Mouse (Mus musculus) layer of hippocampus, adult 9-11 months (tissue): ENCODE results near the gene Jpt2.

ENCODE experiments used
- DNase-seq: peaks from one replicate; pipeline ENCODE4 v3.0.0; 2022

Jpt2 gene

DNA sequence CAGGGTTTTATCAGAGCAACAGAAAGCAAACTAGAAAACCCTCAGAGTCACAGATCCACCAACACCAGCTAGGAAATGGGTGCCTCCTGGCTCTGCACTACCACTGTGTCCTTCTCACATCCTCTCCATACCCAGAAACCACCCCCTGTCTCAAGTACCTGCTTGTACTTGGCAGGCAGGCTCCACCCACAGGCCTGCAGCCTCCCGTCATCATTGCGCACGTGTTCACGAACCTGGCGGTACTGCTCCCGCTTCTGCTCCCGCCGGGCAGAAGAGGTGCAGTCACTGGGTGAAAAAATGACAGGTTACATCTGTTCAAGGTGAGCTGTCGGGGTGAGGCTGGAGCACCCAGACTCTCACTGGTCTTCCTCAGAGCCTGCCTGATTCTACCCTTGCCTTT is 56.7 kb downstream of the Jpt2 start:
- DNase-seq = no peak

DNA sequence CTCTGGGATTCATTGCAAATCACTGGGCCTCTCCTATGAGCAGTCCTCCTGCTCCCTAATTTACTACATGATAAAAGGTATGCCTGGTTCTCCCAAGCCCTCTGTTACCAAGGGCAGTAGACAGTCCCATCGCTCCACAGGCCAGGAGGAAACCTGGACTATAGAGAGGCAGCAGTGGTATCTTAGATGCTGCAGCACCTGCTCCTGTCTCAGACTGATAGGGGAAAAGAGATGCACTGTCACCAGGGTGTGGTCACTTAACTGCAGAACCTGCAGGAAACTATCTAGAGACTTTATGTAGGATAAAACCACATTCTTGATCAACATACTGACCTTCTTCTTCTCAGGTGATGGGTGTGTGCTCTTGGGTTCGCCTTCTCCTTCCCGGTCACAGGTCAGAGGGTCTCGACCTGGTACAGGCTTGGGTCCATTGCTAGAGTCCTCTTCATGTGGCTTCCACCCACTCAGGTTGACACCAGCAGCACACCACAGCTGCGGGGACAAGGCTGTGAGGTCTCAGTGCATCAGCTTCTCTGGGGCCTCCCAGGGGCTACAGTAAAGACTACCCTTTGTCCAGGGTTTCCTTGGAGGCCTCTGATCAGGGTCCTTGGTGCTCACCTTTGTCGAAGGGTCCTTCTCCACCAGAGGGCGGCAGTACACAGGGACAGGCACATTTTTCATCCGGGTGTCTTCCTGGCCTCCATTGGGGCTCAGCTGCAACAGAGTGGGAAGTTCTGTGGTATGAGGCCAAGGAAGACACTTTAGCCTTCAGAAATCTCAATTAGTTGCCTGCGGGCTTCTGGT is 57.6 kb downstream of the Jpt2 start:
- no peak for DNase-seq

DNA sequence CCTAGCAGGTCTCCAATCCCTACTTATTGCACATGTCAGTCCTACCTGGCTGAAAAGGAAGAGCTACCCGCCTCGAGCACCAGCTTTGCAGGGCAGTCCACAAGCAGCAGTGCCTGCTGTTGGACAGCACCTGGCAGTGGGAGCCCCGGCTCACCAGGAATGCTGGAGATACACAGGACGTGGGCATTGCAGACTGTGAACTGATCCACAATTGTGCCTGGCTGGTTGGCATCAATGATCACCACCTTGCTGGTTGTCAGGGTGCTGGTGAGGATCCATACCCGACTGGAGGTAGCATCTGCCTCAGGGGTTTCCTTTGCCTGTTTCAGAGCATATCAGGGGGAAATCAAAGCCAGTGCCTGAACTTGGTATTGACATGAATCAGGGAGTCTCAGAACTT is 58.4 kb downstream of the Jpt2 start:
- DNase-seq = no peak

DNA sequence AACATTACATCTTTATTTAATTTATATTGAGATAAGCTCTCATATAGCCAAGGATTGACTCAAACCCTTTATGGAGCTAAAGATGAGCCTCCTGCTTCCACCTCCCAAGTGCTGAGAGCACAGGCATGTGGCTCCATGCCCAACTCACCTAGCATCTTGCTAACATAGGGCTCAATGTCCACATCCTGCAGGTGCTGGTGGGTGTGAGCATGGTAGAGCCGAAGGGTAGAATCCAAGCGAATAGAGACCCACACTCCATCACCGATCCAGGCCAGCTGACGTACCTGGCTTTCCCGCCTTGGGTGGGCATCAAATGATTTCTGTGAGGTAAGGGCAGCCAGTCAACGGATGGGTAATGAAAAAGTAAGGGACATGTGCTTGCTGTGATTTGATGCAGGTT is 60.5 kb downstream of the Jpt2 start:
- DNase-seq = no peak

DNA sequence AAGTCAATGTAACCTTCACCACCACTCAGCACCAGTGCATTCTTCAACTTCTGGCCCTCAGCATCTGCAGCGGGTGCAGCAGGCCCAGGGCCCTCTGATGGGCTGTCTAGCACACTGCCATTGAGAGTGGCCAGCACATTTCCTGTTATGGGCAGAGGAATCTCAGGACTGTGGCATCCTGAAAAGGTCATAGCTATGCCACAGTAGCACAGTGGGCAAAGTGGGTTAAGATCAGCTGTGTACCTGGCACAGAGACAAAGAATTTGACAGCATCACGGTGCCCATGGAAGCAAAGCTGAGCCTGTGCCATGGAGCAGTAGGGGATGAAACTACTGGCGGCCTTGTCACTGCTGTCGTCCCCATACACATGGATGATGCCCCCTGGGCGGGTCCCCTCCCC is 61.3 kb downstream of the Jpt2 start:
- DNase-seq = no peak

DNA sequence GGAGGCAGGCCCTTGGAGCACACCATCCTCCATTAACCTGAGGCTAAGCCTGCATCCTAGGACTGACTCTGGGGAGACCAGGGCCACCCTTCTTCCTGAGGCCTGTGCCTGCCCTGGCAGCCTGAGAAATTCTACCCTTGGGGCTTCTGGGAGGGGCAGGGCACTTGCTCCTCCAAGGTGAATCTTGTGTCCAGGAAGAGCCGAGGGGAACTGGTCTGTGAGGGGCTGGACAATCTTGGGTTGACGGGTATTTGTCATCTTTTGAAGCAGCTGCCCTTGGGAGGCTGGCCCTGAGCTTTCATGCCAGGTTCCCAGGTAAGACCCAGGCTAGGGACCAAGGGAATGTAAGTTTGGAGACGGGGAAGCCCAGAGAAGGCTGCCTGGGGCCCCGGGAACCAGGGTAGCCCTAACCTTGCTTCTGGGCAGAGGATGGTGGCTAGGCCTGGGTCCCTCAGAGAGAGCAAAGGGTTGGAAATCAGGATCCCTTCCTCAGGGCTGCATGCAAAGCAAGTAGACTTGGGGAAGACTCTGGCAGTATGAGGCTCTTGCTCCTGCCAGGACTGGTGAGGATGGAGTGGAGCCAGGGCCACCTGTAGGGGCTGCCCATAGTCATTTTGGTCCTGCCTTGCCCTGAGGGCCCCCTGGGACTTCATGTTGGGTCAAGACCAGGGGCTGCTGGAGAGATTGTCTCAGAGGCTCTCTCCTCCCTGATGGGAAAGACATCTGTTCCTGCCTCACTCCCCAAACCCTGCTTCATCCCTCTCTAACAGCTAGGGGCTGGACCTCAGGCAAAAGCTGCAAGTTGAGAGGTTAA is 62.2 kb downstream of the Jpt2 start:
- DNase-seq = no peak

DNA sequence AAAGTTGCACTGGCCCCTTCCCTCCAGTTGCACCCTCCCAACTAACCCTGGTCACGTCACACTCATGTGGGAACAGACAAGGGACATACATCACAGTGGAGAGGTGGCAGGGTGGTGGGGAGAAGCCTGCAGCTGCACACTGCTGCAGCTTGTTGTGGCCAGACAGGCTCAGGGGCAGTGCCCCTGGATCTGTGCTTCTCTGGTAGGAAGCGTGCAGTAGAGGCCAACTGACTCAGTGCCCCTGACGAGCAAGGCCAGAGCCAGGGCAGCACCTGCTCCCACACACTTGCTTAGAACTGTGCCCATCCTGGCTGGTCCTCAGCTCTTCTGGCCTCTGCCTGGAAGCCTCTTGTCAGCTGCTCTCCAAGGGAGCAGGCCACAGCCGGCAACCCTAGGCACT is 62.9 kb downstream of the Jpt2 start:
- no peak for DNase-seq

DNA sequence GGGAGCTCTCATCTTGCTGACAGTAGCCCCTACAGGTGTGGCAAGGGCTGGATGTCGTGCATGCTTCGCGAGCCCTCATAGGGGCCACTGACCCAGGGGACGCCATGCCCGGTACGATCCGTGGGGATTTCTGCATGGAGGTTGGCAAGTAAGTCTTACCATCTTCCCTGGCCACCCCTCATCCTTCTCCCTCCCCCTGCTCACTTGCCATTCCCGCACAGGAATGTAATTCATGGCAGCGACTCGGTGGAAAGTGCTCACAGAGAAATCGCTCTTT is 63.6 kb downstream of the Jpt2 start:
- DNase-seq = no peak

DNA sequence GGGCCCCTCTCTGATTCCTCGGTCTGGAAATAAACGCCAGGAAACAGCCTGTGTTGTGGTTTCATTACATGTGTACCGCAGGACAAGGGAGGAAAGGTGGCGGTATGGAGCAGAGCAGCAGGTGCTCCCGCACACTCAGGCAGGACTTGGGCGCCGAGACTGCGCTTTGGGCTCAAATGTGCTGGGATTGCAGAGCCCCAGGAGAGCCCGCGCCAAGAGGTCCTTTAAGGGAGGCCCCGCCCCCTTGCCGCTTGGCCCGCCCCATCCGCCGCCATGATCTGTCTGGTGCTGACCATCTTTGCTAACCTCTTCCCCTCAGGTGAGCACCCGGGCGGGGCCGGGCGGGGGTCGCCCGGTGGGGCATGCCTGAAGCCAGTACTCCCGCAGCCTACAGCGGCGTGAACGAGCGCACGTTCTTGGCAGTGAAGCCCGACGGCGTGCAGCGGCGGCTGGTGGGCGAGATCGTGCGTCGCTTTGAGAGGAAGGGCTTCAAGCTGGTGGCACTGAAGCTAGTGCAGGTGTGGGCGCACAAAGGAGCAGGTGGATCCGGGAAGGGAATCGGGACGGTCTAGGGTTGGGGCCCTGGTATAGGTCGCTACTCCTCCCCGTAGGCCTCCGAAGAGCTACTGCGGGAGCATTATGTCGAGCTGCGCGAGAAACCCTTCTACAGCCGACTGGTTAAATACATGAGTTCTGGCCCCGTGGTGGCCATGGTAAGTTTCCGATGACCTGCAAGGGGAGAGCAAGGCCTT is 64.1 kb downstream of the Jpt2 start, which contains the start of gene Nme3:
Gene Nme3 (plus strand): TSS at position 260 of the 752 bp plus-strand sequence.
- peak; percentile 77 for DNase-seq

DNA sequence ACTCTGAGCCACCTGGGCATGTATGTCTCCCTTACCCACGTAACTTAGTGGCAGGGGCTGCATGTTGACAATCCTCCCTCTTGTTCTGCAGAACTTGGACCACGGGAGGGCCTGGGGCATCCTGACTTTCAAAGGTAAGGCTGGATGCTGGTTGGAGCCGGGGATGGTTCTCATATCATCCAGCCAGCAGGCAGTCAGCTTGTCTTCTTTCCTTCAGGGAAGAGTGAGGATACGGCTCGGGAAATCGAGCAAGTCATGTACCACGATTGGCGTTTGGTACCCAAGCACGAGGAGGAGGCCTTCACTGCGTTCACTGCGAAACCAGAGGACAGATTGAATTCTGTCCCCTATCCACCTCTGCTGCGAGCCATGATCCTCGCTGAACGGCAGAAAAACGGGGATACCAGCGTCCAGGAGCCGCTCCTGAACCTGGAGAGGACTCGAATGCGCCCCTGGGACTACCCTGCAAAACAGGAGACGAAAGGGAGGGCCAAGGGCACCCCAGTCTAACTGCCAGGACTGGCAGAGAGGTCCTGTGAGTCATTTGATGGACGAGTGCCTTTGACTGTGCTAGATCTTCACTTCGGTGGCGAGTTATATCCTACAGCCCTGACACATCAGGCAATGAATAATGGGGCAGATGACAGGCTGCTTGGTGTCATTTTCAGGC is 64.8 kb downstream of the Jpt2 start:
- DNase-seq = no peak

DNA sequence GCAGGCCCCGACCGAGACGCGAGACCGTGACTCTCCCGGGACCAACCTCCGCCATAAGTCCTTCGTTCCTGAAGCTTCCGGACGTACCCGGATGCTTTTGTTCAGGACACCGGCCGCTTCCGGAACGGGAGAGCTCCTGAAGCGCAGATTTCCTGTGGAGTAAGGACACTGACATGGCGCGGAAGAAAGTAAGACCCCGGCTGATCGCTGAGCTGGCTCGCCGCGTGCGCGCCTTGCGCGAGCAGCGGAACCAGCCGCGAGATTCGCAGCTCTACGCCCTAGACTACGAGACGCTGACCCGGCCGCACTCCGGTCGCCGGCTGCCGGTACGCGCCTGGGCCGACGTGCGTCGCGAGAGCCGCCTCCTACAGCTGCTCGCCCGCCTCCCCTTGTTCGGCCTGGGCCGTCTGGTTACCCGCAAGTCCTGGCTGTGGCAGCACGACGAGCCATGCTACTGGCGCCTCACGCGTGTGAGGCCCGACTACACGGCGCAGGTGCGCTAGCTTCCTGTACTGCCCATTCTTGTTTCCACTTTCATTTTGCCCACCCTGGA is 65.4 kb downstream of the Jpt2 start, which contains the start of the genes Eme2 and Mrps34:
Gene Eme2 (minus strand): TSS at position 93 of the 553 bp plus-strand sequence.
Gene Mrps34 (plus strand): TSS at position 122 of the 553 bp plus-strand sequence.
- peak; percentile 81 for DNase-seq

DNA sequence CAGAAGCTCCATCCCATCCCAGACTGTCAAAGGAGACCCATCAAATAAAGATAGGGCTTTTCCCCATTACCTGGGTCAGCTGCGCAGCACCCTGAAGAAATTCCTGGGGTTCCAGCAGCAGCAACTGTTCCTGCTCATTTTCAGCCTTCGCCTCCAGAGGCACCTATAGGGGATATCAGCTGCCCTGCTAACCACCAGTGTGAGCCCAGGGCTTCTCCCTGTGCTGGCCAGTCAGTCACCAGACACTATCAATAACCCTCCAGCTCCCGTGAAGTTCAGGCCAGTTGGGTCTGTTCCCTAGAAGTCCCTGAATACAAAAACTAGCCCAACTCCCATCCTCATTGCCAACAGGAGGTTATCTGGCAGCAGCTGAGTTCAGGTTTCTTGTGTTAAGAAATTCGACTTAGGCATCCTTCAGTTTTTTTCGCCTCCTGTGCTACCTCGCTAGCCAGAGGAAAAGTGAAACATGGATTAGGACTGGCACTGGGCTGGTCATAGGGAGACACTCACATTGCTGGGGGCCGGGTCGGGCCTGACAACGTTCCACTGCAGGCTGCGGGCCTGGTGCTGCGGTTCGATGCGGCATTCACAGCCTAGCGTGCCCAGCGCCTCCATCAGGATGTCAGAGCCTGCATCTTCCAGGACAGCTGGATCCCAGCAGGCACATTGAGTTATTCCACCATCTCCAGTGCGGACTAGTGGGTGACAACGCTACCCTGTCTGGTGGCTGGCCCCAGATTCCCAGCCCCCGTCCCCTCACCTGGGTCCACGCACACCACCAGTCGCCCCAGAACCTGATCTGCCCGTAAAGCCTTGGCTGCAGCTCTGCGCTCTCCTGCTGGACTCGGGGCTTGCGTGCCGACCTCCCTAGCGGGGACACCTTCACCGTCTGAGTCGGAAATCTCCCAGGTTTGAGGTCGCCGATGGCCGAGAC is 66.2 kb downstream of the Jpt2 start:
- DNase-seq = no peak

DNA sequence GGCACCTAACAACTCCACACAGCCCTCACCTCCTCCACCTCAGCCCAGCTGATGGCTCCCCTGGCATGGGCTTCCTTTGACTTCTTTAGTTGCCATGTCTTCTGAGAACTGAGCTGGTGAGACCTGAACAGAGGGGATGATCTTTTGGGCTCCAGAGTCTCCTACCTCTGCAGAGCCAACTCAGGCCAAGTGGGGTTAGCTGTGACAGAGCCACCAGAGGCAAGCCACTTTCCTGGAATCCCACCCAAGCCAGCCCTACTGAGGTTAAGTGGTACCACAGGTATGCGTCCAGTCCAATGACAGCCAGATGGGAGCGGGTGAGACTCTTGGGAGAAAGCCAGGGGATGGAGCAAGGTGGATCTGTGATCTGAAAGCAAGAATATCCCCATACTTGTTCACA is 67.2 kb downstream of the Jpt2 start:
- DNase-seq = no peak

DNA sequence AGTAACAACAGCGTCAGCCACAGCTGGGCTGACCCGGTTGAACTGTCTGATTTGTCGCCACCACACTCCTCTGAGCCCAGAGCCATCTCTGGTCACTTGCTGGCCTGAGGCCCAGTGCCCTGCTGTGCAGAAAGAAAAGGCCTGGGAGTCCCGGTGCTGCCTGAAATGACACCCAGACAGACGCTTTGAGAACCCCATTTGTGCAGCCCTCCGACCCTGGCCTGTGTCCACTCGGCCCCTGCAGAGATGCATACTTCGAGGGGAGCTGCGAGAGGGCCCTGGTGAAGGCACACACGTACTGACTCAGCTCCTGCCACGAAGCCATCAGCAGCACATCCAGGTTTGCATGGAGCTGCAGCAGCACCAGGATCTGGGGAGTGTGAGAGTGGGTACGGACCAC is 67.7 kb downstream of the Jpt2 start:
- DNase-seq = no peak

DNA sequence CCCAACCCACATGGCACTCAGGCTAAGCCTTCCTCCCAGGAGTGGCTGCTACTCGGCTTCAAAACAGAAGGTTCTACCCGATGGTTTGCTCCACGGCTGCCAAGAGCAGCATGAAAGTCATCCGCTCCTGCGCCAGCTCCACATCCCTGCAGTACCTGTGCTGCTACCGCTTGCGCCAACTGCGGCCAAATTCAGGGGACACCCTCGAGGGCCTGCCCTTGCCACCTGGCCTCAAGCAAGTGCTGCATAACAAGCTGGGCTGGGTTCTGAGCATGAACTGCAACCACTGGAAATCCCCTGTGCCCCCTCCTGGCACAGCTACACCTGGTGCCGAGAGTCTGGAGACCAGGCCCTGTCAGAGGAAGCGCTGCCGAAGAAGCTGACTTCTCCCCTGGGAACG is 69.2 kb downstream of the Jpt2 start:
- DNase-seq = no peak

DNA sequence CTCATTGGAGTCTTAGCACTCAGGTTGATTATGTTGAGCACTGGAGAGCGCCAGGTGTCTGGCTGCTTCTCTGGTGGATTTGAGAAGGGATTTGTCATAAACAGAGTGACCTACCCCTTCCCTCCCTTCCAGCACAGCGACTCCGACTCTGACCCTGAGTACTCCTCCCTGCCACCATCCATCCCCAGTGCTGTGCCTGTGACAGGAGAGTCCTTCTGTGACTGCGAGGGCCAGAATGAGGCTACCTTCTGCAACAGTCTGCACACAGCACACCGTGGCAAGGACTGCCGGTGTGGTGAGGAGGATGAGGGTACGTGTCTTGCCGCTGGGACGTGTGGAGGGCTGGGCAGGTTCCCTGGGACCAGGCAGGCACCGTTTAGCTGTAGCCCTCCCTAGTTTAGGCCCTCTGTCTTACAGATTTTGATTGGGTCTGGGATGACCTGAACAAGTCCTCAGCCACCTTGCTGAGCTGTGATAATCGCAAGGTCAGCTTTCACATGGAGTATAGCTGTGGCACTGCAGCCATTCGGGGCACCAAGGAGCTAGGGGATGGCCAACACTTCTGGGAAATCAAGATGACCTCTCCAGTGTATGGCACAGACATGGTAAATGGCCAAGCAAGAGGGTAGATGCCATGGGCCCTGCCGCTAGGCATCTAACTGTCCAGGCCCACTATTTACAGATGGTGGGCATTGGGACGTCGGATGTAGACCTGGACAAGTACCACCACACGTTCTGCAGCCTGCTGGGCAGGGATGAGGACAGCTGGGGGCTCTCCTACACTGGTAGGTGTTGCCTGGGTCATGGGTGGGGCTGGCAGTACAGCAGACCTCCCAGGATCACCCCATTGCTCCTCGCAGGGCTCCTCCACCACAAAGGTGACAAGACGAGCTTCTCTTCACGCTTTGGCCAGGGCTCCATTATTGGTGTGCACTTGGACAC is 70.1 kb downstream of the Jpt2 start:
- DNase-seq = no peak

DNA sequence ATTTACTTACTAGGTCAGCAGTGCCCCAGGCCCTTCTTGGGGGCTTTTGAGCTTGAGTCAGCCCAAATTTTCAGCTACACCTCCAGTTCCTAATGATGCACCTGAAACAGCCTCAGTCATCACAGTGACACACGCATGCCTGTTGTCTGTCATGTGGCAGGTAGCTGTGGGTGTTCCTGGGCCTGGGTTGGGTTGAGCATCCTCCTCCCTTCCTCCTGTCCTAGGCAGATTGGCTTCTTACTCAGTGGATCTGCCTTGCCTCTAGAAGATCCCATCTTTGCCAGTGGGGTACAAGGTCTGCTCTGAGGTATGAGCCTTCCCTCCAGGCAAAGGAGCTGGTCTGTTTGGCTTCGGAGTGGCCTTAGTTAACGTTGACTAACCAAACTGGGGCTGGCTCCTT is 71.6 kb downstream of the Jpt2 start:
- no peak for DNase-seq
